Mouse (Mus musculus) ES-CJ7 (cell line): ENCODE data around the gene Trdn.

Experiments used
- DNase-seq: peaks from one replicate; pipeline ENCODE4 v3.0.0; 2011; ENCODE audit warnings: low read depth, low spot score

Gene Trdn

GRCm38 (mm10) chr10:33080254-33080653 is at the start of gene Trdn:
Gene Trdn (plus strand): TSS chr10:33080554.
- DNase-seq: no peak

DNA sequence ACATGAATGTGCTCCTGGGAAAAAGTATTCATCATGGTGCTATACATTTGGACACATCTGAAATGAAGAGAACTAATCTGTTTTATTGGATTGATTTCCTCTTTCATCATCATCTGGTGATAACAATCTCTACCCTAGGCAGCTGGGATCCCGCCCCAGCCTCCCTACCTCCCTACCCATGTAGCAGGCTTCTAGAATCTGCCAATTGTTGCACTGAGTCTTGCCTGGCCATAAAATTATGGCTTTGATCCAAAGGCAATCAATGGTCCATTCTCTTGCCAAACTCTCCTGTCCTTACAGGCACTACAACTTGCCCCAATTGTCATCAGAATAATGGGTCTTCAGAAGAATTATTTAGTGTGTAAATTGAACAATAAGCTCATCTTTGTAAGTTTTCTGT is 19.6 kb upstream of the Trdn start:
- DNase-seq: no peak

DNA sequence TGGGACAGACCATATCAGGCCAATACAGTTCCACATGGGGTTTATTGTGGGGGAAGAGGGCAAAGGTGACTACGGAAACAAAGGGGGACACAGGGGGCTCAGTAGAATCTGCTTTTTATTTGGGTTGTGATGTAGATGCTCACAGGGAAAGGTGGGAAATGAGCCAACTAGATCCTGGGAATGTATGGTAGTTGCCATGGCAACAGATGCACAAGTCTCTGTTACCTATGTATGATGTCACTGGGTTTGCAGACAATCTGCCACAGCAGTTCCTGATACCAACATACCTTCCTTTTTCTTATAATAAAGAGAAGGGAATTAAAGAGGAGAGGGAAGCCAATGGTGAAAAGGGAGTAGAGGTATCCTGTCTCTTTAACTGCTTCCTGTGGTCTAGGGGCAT is 14.8 kb upstream of the Trdn start:
- DNase-seq: no peak

DNA sequence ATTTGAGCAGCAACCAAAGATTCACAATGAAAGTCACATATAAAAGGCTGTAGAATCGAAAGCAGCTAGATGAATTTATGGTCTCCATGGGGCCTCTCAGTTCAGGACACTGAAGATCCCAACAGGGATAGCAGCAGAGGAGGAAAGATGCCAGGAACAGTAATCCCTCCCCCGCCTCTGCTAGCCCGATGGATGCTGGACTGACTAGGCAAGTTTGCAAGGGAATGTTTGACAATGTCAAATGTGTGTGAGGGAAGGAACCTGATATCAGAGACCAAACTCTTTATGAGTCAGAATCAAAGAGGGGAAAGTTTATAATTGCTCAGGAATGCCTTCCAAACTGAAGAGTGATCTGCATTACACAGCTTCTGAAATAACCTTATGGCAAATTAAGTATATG is 7.2 kb upstream of the Trdn start:
- no peak for DNase-seq

GRCm38 (mm10) chr10:33082151-33082844 is 1.9 kb downstream of the Trdn start:
- no peak for DNase-seq

DNA sequence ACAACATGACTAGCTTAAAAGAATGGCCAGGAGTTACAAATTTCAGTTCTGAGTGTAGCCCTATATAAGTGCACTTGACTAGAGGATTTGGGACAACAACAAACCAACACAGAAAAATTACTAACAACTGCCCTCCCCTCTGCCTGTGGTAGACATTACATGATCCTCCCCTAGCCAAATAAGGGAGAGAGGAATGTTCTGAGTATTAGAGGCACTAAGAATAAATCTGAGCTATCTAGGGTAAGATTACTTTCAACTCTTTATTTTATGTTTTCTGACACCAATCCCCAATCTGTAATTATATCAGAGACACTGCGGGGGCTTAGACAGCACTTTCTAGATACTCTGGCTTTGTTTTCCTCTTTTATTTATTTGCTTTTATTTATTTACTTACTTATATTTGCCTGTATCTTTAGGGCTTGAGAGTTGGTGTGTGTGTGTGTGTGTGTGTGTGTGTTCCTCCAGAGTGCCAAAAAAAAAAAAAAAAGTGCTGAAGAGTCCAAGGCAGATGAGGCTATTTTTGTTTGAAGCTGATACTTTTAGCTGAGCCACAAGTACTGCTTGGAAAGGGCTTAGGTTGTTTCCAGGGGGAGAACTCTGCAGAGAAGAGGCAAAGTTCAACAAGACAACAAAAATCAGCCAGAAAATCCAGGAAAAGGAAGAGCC is 2.7 kb downstream of the Trdn start:
- DNase-seq: no peak

GRCm38 (mm10) chr10:33083627-33084158 is 3.3 kb downstream of the Trdn start:
- DNase-seq: no peak

GRCm38 (mm10) chr10:33088403-33088802 is 8.0 kb downstream of the Trdn start:
- DNase-seq: peak; percentile 41

DNA sequence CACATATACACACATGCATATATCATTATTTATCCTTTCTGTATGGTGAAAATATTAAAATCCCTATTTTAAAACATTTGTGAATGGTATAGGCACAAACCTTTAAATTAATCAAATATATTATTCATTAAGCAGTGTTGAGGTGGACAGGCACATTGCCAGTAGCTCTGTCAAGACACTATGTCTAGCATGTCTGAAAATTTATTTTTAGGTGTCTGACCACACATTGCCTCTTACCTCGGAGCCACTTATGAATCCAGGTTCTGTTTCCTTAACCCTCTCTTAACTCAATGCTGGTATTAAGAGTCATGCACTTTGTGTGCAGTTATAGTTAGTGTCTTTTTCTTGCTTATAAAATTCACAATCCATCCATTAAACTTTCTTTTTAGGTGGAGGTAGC is 12.0 kb downstream of the Trdn start:
- no peak for DNase-seq

DNA sequence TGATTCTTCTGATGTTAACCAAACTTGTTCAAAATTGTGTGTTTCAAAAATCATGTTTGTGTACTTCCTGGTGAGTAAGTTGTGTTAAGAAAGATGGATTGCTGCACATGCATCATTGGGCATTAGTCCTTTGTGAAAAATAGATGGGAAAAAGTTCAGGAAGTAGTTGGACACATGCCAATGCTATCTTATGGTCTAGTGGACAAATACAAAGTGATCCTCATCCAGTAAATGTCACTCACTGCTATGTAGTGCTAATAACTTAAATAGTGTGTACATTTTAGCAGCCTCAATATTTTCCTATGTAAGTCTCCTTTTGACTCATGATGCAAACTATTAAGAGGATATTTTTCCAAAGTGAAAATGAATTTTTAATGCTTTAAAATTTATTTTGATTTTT is 27.6 kb downstream of the Trdn start:
- DNase-seq: no peak

DNA sequence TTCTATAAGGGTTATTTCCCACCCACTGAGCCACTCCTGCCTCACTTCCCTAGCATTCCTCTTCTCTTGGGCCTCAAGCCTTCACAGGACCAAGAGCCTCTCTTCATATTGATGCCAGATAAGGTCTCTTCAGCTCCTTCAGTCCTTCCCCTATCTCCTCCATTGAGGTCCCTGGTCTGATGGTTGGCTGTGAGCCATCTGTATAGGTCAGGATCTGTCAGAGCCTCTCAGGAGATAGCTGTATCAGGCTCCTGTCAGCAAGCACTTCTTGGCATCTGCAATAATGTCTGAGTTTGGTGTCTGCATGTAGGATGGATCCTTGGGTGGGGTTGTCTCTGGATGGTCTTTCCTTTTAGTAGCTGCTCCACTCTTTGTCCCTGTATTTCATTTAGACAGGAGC is 42.7 kb downstream of the Trdn start:
- DNase-seq: no peak

DNA sequence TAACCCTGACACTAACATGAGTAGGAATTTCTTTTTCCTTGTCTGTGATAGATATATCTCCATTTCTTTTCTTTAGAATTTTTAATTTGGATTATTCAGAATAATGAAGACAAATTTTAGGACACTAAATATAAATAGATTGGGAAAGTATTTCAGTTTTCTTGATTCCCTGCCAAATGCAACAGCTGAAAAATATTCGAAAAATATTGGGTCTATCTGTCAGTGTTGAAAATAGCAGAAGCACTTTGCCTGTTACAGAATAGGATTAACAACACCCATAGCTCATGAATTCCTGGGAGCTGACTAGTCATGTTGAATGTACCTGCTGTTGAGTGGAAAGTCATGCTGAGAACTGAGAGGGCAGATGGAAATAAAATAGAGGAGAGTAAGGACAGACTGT is 64.6 kb downstream of the Trdn start:
- no peak for DNase-seq

DNA sequence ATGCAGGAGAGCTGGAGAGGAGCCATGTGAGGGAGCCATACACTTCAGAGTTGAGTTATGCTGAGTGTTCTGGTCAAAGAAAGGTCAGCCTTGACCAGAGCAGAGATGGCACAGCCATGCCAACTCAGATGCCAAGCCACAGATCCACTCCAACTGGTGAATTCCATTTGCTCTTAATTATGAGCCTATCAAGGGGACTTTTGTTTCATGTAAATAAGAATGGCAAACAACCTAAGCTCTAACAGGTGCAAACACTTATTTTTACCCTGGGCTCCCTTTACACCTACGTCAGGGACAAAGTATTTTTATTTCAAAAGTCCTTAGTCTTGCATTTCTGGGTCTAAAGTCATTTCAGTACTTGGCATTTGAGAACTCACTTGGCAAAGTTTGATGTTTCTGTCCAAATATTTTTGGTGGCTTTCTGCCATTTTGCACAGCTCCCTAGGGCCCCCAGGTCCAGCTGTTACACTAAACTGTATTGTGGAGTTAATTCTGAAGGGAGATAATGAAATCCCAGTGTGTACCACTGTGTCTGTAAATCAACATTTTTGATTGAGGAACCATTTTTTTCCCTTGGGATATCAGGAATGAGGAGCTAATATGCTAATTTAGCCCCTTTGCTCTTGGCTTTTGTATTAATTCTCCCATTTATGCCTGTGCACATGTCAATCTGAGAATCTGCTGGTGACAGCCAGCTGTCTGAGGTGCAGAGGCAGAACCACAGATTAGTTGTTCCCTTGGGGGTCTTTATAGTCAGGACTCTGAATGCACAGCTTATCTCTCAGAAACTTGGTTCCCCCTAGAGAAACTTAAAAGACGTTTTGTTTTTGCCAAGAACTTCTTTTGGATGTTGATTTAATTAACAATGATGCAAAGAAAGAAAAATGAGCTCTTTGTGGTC is 99.6 kb downstream of the Trdn start:
- DNase-seq: no peak

GRCm38 (mm10) chr10:33189031-33189430 is 108.7 kb downstream of the Trdn start:
- no peak for DNase-seq

GRCm38 (mm10) chr10:33195919-33196318 is 115.6 kb downstream of the Trdn start:
- DNase-seq: peak; percentile 21

DNA sequence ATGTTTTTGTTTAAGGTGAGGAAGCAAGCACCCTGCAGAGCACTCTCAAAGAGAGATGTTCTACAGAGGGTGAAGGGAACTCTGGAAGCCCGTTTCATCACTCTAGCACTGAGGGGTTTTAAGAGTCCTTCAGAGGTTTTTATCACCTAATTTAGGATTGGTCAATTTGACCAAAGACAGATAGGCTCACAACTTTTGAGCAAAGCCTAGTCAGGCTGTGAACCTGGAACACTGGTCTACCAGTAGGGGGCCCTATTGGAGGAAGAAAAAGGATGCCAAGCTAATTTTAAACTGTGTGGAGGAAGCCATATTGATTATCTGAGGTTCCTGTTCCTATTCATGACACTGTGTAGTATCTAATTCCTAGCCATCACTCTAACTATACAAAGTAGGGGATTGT is 117.9 kb downstream of the Trdn start:
- peak; percentile 38 for DNase-seq

- DNase-seq: no peak
These were observed 130.1 kb downstream of the Trdn start for GRCm38 (mm10) chr10:33210411-33210810.

- DNase-seq: no peak
These were observed 173.6 kb downstream of the Trdn start for GRCm38 (mm10) chr10:33253911-33254310.

DNA sequence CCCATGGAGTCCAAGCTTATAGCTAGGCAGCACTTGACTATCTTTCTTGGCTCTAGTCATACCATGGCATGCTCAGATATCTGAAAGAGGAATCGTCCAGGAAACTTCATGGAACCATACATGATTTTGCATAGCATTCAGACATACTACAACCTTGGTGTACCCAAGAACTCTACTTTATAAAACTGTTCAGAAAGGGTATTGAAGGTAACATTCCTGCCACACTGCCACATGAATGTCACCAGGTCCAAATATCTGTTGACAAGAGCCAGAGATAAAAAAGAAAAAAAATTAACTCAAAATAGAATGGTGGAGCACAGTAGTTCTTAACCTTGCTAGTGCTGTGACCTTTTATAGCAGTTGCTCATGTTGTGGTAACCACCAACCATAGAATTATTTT is 175.8 kb downstream of the Trdn start:
- no peak for DNase-seq

- peak; percentile 5 for DNase-seq
These were observed 224.6 kb downstream of the Trdn start for GRCm38 (mm10) chr10:33304982-33305381.

DNA sequence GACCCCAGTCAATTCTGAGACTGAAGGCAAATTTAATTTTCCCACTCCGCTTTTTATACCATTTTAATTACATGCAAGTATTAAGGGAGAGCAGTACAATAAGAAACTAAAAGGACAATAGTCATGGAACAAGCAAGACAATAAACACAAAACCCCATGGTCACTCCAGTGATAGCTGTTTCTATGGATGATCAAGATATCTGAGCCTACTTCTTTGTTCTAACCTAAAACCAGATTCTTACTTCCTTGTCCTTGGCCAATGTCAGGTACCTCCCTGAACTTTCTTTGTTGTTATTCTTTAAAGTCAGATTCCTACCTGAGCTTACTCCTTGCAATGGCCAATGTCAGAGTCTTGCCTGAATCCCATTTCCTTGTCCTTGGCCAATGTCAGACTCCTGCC is 272.7 kb downstream of the Trdn start:
- peak; percentile 44 for DNase-seq

- DNase-seq: no peak
These were observed 286.2 kb downstream of the Trdn start for GRCm38 (mm10) chr10:33366521-33366920.
